Mouse (Mus musculus): ENCODE data around the gene Adgra1.

DNA sequence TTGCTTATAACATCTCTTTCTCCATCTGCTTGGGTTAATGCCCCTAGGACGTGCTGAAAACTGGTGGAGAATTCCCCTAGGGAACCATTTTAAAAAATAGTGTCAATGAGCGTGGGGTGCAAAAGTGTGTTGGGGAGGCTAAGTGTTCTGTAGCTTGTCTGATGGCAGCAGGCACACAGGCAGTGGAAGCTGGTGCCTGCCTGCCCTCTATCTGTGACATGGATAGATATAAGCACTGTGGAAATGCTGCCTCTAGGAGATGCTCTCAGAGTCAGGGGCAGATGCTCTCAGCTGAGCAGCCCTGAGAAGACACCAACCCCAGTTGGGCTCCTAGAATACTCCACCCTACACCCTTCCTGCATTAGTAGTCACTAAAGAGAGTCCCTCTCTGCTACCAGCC lies 11.1 kb downstream of the Adgra1 start:
- TF ChIP-seq GATA1 (IDR thresholded peaks at IDR 0.05; ENCODE audit: borderline replicate concordance, low read length) (no peak), FLI1 (IDR thresholded peaks at IDR 0.05; ENCODE audit: low read length) (no peak)

Data from megakaryocyte, embryonic 14.5 days (primary cell).